In the genomic region with DNA sequence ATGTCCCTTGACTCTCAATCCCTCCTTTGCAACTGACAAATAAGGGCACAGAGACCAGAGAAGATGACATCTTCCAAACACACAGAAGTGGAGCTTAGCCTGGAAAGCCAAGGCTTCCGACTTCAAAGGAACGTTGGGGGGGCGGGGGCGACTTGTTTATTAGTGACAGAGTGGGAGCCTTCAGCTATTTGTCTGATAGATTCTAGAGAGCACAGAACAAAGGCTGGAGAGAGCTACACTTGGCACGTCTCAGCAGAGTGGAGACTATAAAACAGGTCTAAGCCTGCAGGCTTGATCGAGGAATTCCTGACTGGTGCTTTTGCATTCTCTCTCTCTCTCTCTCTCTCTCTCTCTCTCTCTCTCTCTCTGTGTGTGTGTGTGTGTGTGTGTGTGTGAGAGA, we compare ENCODE assay signal across 18 mouse cellular contexts. TPM values are rescaled to one million over a fixed set of nuclear protein-coding genes. Genes with fewer than 3 reads are reported as not detected.
A peak's percentile ranks its signal among the peaks of the same experiment; 100 is the strongest.
DNase-seq lines count a peak whose midpoint lies in the region; ATAC-seq and TF ChIP-seq lines count a peak whose summit lies in the region.
"Had no signal": no experiment of that assay in that cellular context is flagged by ENCODE, and none has a peak within 500 bp of the region (broad histone marks: within the 10 kb centered on the region; RNA-seq: fewer than 3 reads in every experiment).

No protein-coding gene starts in this region.

- no peaks in the 10 kb centered on the region for H3K9me3 ChIP-seq in heart, embryonic 13.5 days
- H3K9me3 ChIP-seq: forebrain, embryonic 12.5 days had no signal

- WGBS in heart, embryonic 13.5 days, result 27% methylated on average over 6 of the region's 6 CpGs

- peaks cover 25% of the 10 kb centered on the region for H3K4me1 ChIP-seq in heart, embryonic 13.5 days

- H3K27ac ChIP-seq in heart, embryonic 13.5 days (replicated peaks), result peak overlapping the region; percentile 36; the same call in 1 of the 2 replicates
- H3K27ac ChIP-seq: forebrain, embryonic 12.5 days; gastrocnemius, adult 2 months; heart, adult 2 months had no signal

- no peaks in the 10 kb centered on the region for H3K27me3 ChIP-seq in heart, embryonic 13.5 days (replicated peaks)
- H3K27me3 ChIP-seq: forebrain, embryonic 12.5 days had no signal

- no peak overlapping the region for H3K4me2 ChIP-seq in heart, embryonic 13.5 days
- H3K4me2 ChIP-seq: forebrain, embryonic 12.5 days had no signal

- no peaks in the 10 kb centered on the region for H3K36me3 ChIP-seq in heart, embryonic 13.5 days
- H3K36me3 ChIP-seq: forebrain, embryonic 12.5 days; G1E had no signal

- TF ChIP-seq CTCF in brain, embryonic 14.5 days (IDR thresholded peaks at IDR 0.05; ENCODE audit: borderline replicate concordance, extremely low read depth, insufficient read depth, insufficient read length), result no peak

- ATAC-seq in heart, embryonic 13.5 days (ENCODE audit: extremely low read depth, insufficient number of reproducible peaks, low FRiP score, low TSS enrichment), result no peak
- ATAC-seq: hindbrain, embryonic 16.5 days; liver, postnatal 0 days had no signal

- H3K4me3 ChIP-seq in heart, embryonic 13.5 days, result no peak overlapping the region
- H3K4me3 ChIP-seq: forebrain, embryonic 12.5 days; gastrocnemius, adult 2 months; heart, adult 2 months had no signal

- no peak overlapping the region for H3K9ac ChIP-seq in heart, embryonic 13.5 days
- H3K9ac ChIP-seq: forebrain, embryonic 12.5 days; liver, postnatal 0 days had no signal

- no peak for TF ChIP-seq POLR2A in brain, embryonic 14.5 days (IDR thresholded peaks at IDR 0.05; ENCODE audit: borderline replicate concordance, extremely low read depth, insufficient read depth, insufficient read length, poor library complexity, severe bottlenecking)

- DNase-seq in heart, adult 9 months (ENCODE audit: low spot score in 2 of 2), result no peak
- peak; percentile 75 for DNase-seq in lung, postnatal 10 days
- no peak for DNase-seq in lung, adult 18-20 months
- DNase-seq in brain, embryonic 14.5 days (ENCODE audit: low read depth), result peak; percentile 29
- DNase-seq in forelimb bud, embryonic 11.5 days (ENCODE audit: low read depth, low spot score), result peak; percentile 64
- no peak for DNase-seq in left cerebral cortex, adult 8-10 months (ENCODE audit: low spot score in 2 of 2)
- DNase-seq: cerebellum, adult 2 months; gastrocnemius, adult 2 months; heart, adult 2 months; heart, postnatal 14 days; left cerebral cortex, postnatal 4 days; liver, postnatal 0 days; midbrain, embryonic 14.5 days; right cerebral cortex, postnatal 25 days had no signal

RNA-seq across cellular contexts. Expression of gene Sgpl1, which starts 3.1 kb away (rescaled TPM):
- 26.7 and 29.1 TPM in 2 replicates for polyA plus RNA-seq in heart, embryonic 13.5 days (2015; fragmentation: Nextera tagmentation; extraction: Ambion mirVana)
- polyA plus RNA-seq in brain, embryonic 14.5 days (2012; rRNA removed), result 67.9 and 70.4 TPM in 2 replicates
- total RNA-seq in left cerebral cortex, adult 8-10 months (2022), result 10 to 100 TPM; 23.4 to 33.9 (median 28.5) TPM
- polyA plus RNA-seq: G1E had no signal

RNA-seq across cellular contexts. Expression of gene Tbata, which starts 21.1 kb away (rescaled TPM):
- not detected in 2 replicates for polyA plus RNA-seq in heart, embryonic 13.5 days (2015; fragmentation: Nextera tagmentation; extraction: Ambion mirVana)
- 0.23 and 1.4 TPM in 2 replicates for polyA plus RNA-seq in brain, embryonic 14.5 days (2012; rRNA removed)
- 1 to 10 TPM in 1 of 4 experiments, under 1 TPM in 3; 0.26 to 1.2 (median 0.72) TPM for total RNA-seq in left cerebral cortex, adult 8-10 months (2022)
- total RNA-seq: G1E; gastrocnemius, adult 2 months; heart, adult 2 months had no signal
- polyA plus RNA-seq: G1E; liver, postnatal 0 days; midbrain, embryonic 14.5 days had no signal

Comparison
In these comparisons a context has a peak if more than half of its experiments do, and no peak if none do; other contexts are left out.
1. DNase-seq: peak in lung, postnatal 10 days (single experiment), brain, embryonic 14.5 days (single experiment) and forelimb bud, embryonic 11.5 days (single experiment); none in heart, adult 9 months (0 of 2), lung, adult 18-20 months (0 of 2) and left cerebral cortex, adult 8-10 months (0 of 2).